Mouse (Mus musculus): Measurements from ENCODE around the gene Ehd4. TPM values are rescaled to one million over a fixed set of nuclear protein-coding genes. Genes with fewer than 3 reads are reported as not detected.

Gene Ehd4
- polyA plus RNA-seq, 1 experiment from 2014 or later: 19.6 TPM

DNA sequence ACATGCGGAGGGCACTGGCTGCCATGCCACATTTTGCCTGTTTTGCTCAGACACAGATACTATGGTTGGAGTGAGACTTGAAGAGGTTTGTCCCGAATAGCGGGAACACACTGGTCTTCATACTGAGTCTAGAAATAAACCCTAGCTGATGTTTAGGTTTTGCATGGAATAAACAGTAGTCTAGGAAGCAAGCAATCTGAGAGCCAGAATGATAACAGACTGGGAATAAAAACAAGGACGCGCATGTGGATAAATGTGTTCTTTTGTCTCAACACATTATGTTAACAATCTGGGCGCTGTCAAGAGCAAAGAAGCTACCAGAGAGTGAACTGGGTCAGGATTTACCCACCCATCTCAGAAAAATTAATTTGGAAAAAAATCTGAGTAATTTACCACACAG lies 31.4 kb downstream of the Ehd4 start:
- Histone ChIP-seq H3K9me3 (no peaks in the 10 kb centered on the region), H3K4me2 (replicated peaks) (no peak overlapping the region), H3K4me3 (no peak overlapping the region), H3K9ac (no peak overlapping the region), H3K27me3 (replicated peaks) (no peaks in the 10 kb centered on the region), H3K36me3 (no peaks in the 10 kb centered on the region), H3K4me1 (0 out of 2 replicates have a peak, but pooled peaks cover 5% of the 10 kb centered on the region), H3K27ac (no peak overlapping the region)
- no peak for ATAC-seq (ENCODE audit: low FRiP score, low read depth)
- WGBS: 95% methylated on average over 6 of the region's 6 CpGs

DNA sequence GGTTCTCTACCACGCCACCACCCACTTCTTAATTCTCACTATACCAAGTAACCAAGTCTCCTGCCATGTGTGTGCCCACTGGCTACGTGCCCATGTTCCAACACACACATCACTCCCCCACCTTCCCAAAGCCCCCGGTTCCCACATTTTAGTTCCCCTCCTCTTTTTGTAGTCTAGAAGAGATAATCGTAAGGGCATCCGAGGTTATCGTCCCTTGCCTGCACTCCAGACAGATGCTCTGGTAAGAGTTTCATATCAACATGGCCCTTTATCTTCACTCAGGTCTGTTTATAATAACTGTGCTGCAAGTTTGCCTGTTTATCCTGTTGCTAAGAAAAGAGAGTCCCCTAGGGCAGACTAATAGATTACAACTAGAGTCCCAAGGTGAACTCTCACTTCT lies 37.1 kb downstream of the Ehd4 start:
- Histone ChIP-seq H3K9me3 (no peaks in the 10 kb centered on the region), H3K4me2 (replicated peaks) (no peak overlapping the region), H3K4me1 (no peaks in the 10 kb centered on the region), H3K27ac (no peak overlapping the region), H3K36me3 (no peaks in the 10 kb centered on the region), H3K9ac (no peak overlapping the region), H3K27me3 (replicated peaks) (no peaks in the 10 kb centered on the region), H3K4me3 (no peak overlapping the region)
- 97% methylated on average over 6 of the region's 6 CpGs for WGBS
- no peak for ATAC-seq (ENCODE audit: low FRiP score, low read depth)

DNA sequence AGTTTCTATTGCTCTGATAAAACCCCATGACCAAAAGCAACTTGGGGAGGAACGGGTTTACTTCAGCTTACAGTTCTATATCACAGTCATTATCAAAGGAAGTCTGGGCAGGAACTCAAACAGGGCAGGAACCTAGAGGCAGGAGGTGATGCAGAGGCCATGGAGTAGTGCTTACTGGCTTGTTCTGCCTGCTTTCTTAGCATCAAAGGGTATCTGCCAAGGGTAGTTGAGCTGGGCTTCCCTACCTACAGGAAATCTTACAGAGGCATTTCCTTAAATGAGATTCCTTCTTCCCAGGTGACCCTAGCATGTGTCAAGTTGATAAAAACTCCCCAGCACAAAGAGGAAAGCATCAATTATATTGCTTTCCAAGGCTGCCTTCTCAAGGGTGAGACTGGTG lies 38.0 kb downstream of the Ehd4 start:
- Histone ChIP-seq H3K4me3 (no peak overlapping the region), H3K9me3 (no peaks in the 10 kb centered on the region), H3K27ac (no peak overlapping the region), H3K9ac (no peak overlapping the region), H3K36me3 (no peaks in the 10 kb centered on the region), H3K4me1 (no peaks in the 10 kb centered on the region), H3K27me3 (replicated peaks) (no peaks in the 10 kb centered on the region), H3K4me2 (replicated peaks) (no peak overlapping the region)
- 89% methylated on average over 1 of the region's 1 CpGs for WGBS
- ATAC-seq (ENCODE audit: low FRiP score, low read depth): no peak

- Histone ChIP-seq H3K27me3 (replicated peaks) (no peaks in the 10 kb centered on the region), H3K36me3 (no peaks in the 10 kb centered on the region), H3K4me2 (replicated peaks) (no peak overlapping the region), H3K4me1 (no peaks in the 10 kb centered on the region), H3K9ac (no peak overlapping the region), H3K27ac (no peak overlapping the region), H3K9me3 (no peaks in the 10 kb centered on the region), H3K4me3 (no peak overlapping the region)
- ATAC-seq (ENCODE audit: low FRiP score, low read depth): no peak
- 73% methylated on average over 4 of the region's 4 CpGs for WGBS
Measured at GRCm38 (mm10) chr2:120114977-120115376, 39.4 kb downstream of the Ehd4 start.

DNA sequence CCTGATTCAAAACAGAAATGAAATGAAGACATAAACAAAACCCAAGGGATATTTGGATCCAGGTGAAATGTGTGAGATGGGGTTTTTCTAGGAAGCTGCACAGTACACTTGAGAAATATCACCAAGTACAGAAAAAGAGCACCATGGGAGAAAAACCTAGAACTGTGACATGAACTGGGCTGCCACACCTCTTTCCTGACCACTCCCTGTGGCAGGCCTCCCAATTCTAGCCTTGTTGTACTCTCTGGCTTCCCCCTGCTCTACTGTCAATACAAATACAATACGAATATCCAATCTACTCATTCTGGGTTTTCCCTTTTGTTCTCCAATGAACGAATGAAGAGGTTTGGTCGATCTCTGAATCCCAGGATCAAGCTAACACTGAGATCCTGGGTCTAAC lies 40.4 kb downstream of the Ehd4 start:
- Histone ChIP-seq H3K27ac (no peak overlapping the region), H3K9me3 (no peaks in the 10 kb centered on the region), H3K4me2 (replicated peaks) (no peak overlapping the region), H3K4me1 (no peaks in the 10 kb centered on the region), H3K9ac (no peak overlapping the region), H3K36me3 (no peaks in the 10 kb centered on the region), H3K27me3 (replicated peaks) (no peaks in the 10 kb centered on the region), H3K4me3 (no peak overlapping the region)
- no peak for ATAC-seq (ENCODE audit: low FRiP score, low read depth)
- 96% methylated on average over 3 of the region's 3 CpGs for WGBS

DNA sequence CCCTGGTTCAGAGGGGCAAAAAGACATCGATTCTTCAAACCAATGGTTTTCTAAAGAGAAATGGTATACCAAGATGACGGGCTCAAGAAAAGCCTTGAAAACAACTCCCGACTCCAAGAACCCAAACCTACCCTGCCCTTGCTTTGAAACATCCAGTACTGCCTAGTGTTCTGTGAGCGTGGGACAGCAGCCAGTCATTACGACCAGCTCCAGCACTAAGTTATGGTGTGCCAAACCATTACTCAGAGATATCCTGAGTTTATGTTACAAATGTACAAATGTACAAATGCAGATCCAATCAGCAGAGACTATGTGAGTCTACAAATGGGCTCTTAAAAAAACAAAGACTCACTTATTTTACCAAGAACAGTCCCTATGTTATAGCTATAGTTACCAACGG lies 40.9 kb downstream of the Ehd4 start:
- H3K36me3 ChIP-seq: no peaks in the 10 kb centered on the region
- 86% methylated on average over 6 of the region's 6 CpGs for WGBS
- H3K4me1 ChIP-seq: no peaks in the 10 kb centered on the region
- no peak overlapping the region for H3K4me2 ChIP-seq (replicated peaks)
- no peak overlapping the region for H3K4me3 ChIP-seq
- H3K9me3 ChIP-seq: no peaks in the 10 kb centered on the region
- no peak overlapping the region for H3K9ac ChIP-seq
- H3K27ac ChIP-seq: no peak overlapping the region
- no peak for ATAC-seq (ENCODE audit: low FRiP score, low read depth)
- no peaks in the 10 kb centered on the region for H3K27me3 ChIP-seq (replicated peaks)

DNA sequence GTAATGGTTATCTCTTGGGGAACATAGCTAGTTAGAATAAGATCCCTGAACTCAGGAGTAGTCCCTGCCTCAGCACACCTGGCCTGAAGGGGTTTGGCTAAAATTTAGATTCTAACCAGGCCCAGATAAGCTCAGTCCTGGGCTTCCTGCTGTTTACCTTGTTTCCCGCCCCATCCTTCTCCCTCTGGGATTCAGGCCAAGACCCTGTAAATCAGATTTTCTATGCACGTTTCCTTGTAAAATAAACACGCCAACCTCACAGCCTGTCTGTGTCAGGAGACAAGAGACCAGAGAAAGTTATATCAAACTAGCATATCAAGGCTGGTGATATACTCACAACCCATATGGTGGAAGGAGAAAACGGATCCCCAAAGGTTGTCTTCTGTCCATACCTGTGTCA lies 42.8 kb downstream of the Ehd4 start:
- 68% methylated on average over 4 of the region's 4 CpGs for WGBS
- Histone ChIP-seq H3K4me3 (no peak overlapping the region), H3K9me3 (no peaks in the 10 kb centered on the region), H3K27ac (no peak overlapping the region), H3K36me3 (no peaks in the 10 kb centered on the region), H3K4me1 (no peaks in the 10 kb centered on the region), H3K9ac (no peak overlapping the region), H3K27me3 (replicated peaks) (no peaks in the 10 kb centered on the region), H3K4me2 (replicated peaks) (no peak overlapping the region)
- ATAC-seq (ENCODE audit: low FRiP score, low read depth): no peak

GRCm38 (mm10) chr2:120111172-120111571 lies 43.2 kb downstream of the Ehd4 start:
- Histone ChIP-seq H3K4me1 (no peaks in the 10 kb centered on the region), H3K27ac (no peak overlapping the region), H3K27me3 (replicated peaks) (no peaks in the 10 kb centered on the region), H3K4me2 (replicated peaks) (no peak overlapping the region), H3K9ac (no peak overlapping the region), H3K36me3 (no peaks in the 10 kb centered on the region), H3K9me3 (no peaks in the 10 kb centered on the region), H3K4me3 (no peak overlapping the region)
- 74% methylated on average over 3 of the region's 3 CpGs for WGBS
- no peak for ATAC-seq (ENCODE audit: low FRiP score, low read depth)

- Histone ChIP-seq H3K36me3 (no peaks in the 10 kb centered on the region), H3K27ac (no peak overlapping the region), H3K9ac (no peak overlapping the region), H3K4me3 (no peak overlapping the region), H3K4me2 (replicated peaks) (no peak overlapping the region), H3K4me1 (no peaks in the 10 kb centered on the region), H3K27me3 (replicated peaks) (no peaks in the 10 kb centered on the region), H3K9me3 (no peaks in the 10 kb centered on the region)
- WGBS: 90% methylated on average over 4 of the region's 4 CpGs
- ATAC-seq (ENCODE audit: low FRiP score, low read depth): no peak
Measured at GRCm38 (mm10) chr2:120108077-120108476, 46.3 kb downstream of the Ehd4 start.

DNA sequence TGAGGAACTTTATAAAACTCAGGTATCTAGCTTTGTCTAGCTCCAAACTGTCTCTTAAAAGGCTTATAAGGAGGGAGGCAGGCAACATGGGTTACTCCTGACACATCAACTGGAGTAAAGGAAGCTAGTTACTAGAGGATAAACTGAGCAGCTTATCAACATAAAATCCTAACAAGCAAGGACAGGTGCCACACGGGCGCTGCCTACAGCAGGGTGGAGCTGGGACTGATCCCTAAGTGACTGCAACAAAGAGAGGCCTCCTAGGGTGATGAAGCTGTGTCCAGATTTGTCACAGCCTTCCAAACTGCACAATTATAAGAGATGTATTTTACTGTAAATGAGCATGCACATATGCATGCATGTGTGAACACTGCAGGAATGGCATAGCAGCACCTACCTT lies 47.0 kb downstream of the Ehd4 start:
- Histone ChIP-seq H3K4me1 (no peaks in the 10 kb centered on the region), H3K9ac (no peak overlapping the region), H3K27ac (no peak overlapping the region), H3K9me3 (no peaks in the 10 kb centered on the region), H3K4me3 (no peak overlapping the region), H3K36me3 (no peaks in the 10 kb centered on the region), H3K27me3 (replicated peaks) (no peaks in the 10 kb centered on the region), H3K4me2 (replicated peaks) (no peak overlapping the region)
- ATAC-seq (ENCODE audit: low FRiP score, low read depth): no peak
- 97% methylated on average over 2 of the region's 2 CpGs for WGBS

DNA sequence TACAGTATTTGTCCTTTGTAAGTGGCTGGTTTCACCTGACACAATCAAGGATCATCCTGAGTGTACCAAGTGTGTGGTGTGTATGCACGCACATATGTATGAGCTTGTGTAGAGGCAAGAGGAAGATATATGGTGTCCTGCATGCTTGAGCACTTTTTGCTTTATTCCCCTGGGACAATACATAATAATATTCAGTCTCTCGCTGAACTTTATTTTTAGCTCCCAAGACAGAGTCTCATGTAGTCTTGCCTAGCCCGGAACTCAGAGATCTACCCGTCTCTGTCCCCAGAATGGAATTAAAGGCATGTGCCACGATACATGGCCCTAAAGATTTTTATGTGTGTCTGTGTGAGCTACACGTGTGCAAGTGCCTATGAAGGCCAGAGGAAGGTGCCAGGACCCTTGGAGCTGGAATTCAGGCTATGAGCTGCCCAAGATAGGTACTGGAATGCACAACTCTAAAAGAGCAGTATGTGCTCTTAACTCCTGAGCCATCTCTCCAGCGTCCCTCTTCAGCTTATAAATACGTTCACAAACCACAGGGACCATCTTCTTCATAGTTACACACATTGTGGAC lies 47.9 kb downstream of the Ehd4 start:
- H3K9ac ChIP-seq: no peak overlapping the region
- H3K4me1 ChIP-seq: no peaks in the 10 kb centered on the region
- no peak overlapping the region for H3K4me2 ChIP-seq (replicated peaks)
- no peaks in the 10 kb centered on the region for H3K9me3 ChIP-seq
- H3K27ac ChIP-seq: no peak overlapping the region
- no peaks in the 10 kb centered on the region for H3K36me3 ChIP-seq
- no peak for ATAC-seq (ENCODE audit: low FRiP score, low read depth)
- H3K27me3 ChIP-seq (replicated peaks): no peaks in the 10 kb centered on the region
- H3K4me3 ChIP-seq: no peak overlapping the region
- 84% methylated on average over 8 of the region's 8 CpGs for WGBS

DNA sequence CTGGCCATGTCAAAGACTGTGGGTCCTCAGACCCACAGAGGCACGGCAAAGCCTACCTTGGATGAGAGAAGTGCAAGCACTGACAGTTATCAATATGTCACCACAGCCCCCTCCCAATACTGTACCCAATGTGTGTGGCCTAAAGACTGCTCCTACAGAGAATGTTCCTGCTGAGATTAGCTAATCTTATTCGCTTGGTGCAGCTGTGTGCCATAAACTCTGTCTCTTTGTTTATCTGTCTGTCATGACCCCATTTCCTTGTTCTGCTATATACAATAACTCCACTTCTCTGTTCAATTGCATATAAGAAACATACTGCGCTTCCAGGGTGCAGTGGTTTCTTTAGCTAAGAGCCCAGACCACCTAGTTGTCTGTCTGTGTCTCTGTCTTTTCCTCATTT lies 48.5 kb downstream of the Ehd4 start:
- ATAC-seq (ENCODE audit: low FRiP score, low read depth): no peak
- no peaks in the 10 kb centered on the region for H3K27me3 ChIP-seq (replicated peaks)
- H3K27ac ChIP-seq: no peak overlapping the region
- no peaks in the 10 kb centered on the region for H3K9me3 ChIP-seq
- H3K36me3 ChIP-seq: no peaks in the 10 kb centered on the region
- no peak overlapping the region for H3K4me2 ChIP-seq (replicated peaks)
- H3K4me3 ChIP-seq: no peak overlapping the region
- WGBS: 65% methylated on average over 3 of the region's 3 CpGs
- no peaks in the 10 kb centered on the region for H3K4me1 ChIP-seq
- H3K9ac ChIP-seq: no peak overlapping the region

DNA sequence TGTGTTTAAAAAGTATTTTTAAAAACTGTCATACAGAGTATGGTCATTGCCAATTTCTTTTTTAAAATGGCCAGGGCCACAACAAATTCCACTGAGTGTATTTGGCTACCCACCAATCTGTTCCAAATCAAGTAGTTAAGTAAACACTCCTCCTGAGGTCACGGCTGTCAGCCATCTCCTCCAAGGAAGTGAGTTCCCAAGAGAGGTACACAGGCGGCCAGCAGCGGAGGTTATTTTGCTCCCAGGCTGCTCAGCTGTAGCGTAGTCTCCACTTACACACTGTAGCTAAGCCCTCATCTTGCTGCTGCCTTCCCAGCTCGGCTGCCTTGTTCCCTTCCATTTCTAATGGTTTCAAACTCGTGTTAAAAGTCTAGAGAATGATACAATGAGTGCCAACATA lies 51.5 kb downstream of the Ehd4 start:
- no peak overlapping the region for H3K4me2 ChIP-seq (replicated peaks)

More for the DNA sequence above, 51.5 kb downstream of the Ehd4 start:
- Histone ChIP-seq H3K9ac (no peak overlapping the region), H3K36me3 (no peaks in the 10 kb centered on the region), H3K27ac (no peak overlapping the region), H3K27me3 (replicated peaks) (no peaks in the 10 kb centered on the region), H3K9me3 (no peaks in the 10 kb centered on the region), H3K4me1 (no peaks in the 10 kb centered on the region), H3K4me3 (no peak overlapping the region)
- 61% methylated on average over 6 of the region's 6 CpGs for WGBS
- ATAC-seq (ENCODE audit: low FRiP score, low read depth): no peak

Measured in neural tube, embryonic 12.5 days (tissue).